Mouse (Mus musculus) brown adipose tissue, adult 24 weeks (tissue): Measurements from ENCODE around the gene Bcap29. TPM values are rescaled to one million over a fixed set of nuclear protein-coding genes. Genes with fewer than 3 reads are reported as not detected.
"Not testable (repeated sequence)": the region's sequence is repeated elsewhere in the genome, so short reads cannot be mapped to it uniquely, and the experiment has no call there.

Experiments used
- H3K27ac ChIP-seq: fragments of 200-500 bp; replicated peaks from 2 replicates; pipeline ENCODE4 v1.5.1; 2012; ENCODE audit warnings: low read depth, mild to moderate bottlenecking, low read length
- H3K4me1 ChIP-seq: fragments of 200-500 bp; 2 replicates; pipeline ENCODE4 v1.6.1; 2012; ENCODE audit warnings: low read length, mixed read lengths; ENCODE audit not compliant: control insufficient read depth, insufficient read depth, insufficient read length
- H3K4me3 ChIP-seq: fragments of 200-500 bp; 2 replicates; pipeline ENCODE4 v1.5.1; 2012; ENCODE audit warnings: low read depth, mild to moderate bottlenecking, low read length, moderate library complexity; ENCODE audit not compliant: insufficient read depth
- polyA plus RNA-seq: library from polyadenylated mRNA; stranded (reverse); fragments of >200 nt; gene quantifications from 2 replicates; pipeline ENCODE4 v1.2.4, GENCODE M21; 2012; ENCODE audit not compliant: missing spikeins, insufficient read depth, insufficient read length

The Bcap29 gene
- polyA plus RNA-seq, 1 experiment = 41.5 TPM

GRCm38 (mm10) chr12:31603586-31603985, 30.9 kb downstream of the Bcap29 start:
- H3K4me3 ChIP-seq = no peak overlapping the region
- H3K27ac ChIP-seq = no peak overlapping the region
- H3K4me1 ChIP-seq = no peaks in the 10 kb centered on the region

- Histone ChIP-seq H3K4me3 (no peak overlapping the region), H3K27ac (no peak overlapping the region), H3K4me1 (no peaks in the 10 kb centered on the region)
Observed at GRCm38 (mm10) chr12:31594296-31594695, 40.2 kb downstream of the Bcap29 start.

GRCm38 (mm10) chr12:31592011-31592410, 42.4 kb downstream of the Bcap29 start:
- H3K27ac ChIP-seq = no peak overlapping the region
- no peak overlapping the region for H3K4me3 ChIP-seq
- H3K4me1 ChIP-seq = no peaks in the 10 kb centered on the region

GRCm38 (mm10) chr12:31583726-31584125, 50.7 kb downstream of the Bcap29 start:
- Histone ChIP-seq H3K4me3 (no peak overlapping the region), H3K4me1 (no peaks in the 10 kb centered on the region), H3K27ac (no peak overlapping the region)

- H3K4me3 ChIP-seq = no peak overlapping the region
- H3K4me1 ChIP-seq = no peaks in the 10 kb centered on the region
- H3K27ac ChIP-seq = no peak overlapping the region
Observed at GRCm38 (mm10) chr12:31582081-31582480, 52.4 kb downstream of the Bcap29 start.

GRCm38 (mm10) chr12:31581319-31581810, 53.1 kb downstream of the Bcap29 start:
- Histone ChIP-seq H3K27ac (no peak overlapping the region), H3K4me3 (no peak overlapping the region), H3K4me1 (no peaks in the 10 kb centered on the region)

- no peak overlapping the region for H3K4me3 ChIP-seq
- no peaks in the 10 kb centered on the region for H3K4me1 ChIP-seq
- no peak overlapping the region for H3K27ac ChIP-seq
Observed at GRCm38 (mm10) chr12:31580634-31581318, 53.7 kb downstream of the Bcap29 start.

GRCm38 (mm10) chr12:31578691-31579476, 55.6 kb downstream of the Bcap29 start:
- Histone ChIP-seq H3K27ac (no peak overlapping the region), H3K4me3 (no peak overlapping the region), H3K4me1 (no peaks in the 10 kb centered on the region)

GRCm38 (mm10) chr12:31574506-31574905, 60.0 kb downstream of the Bcap29 start:
- Histone ChIP-seq H3K4me1 (no peaks in the 10 kb centered on the region), H3K4me3 (no peak overlapping the region), H3K27ac (no peak overlapping the region)

- Histone ChIP-seq H3K27ac (no peak overlapping the region), H3K4me3 (no peak overlapping the region)
Observed at GRCm38 (mm10) chr12:31569784-31570183, 64.7 kb downstream of the Bcap29 start.

GRCm38 (mm10) chr12:31568661-31569060, 65.8 kb downstream of the Bcap29 start:
- Histone ChIP-seq H3K4me1 (no peaks in the 10 kb centered on the region), H3K4me3 (no peak overlapping the region), H3K27ac (no peak overlapping the region)

More at GRCm38 (mm10) chr12:31569784-31570183, 64.7 kb downstream of the Bcap29 start:
- no peaks in the 10 kb centered on the region for H3K4me1 ChIP-seq

GRCm38 (mm10) chr12:31567535-31567934, 66.9 kb downstream of the Bcap29 start:
- H3K27ac ChIP-seq, H3K4me1 ChIP-seq: not testable (repeated sequence)
- H3K4me3 ChIP-seq = peak overlapping the region; percentile 22; the same call in 1 of the 2 replicates

GRCm38 (mm10) chr12:31560712-31561111, 73.7 kb downstream of the Bcap29 start:
- Histone ChIP-seq H3K4me3 (no peak overlapping the region), H3K27ac (no peak overlapping the region), H3K4me1 (peaks cover 3% of the 10 kb centered on the region; the same call in 1 of the 2 replicates)

GRCm38 (mm10) chr12:31560002-31560401, 74.5 kb downstream of the Bcap29 start:
- peak overlapping the region; percentile 42; the same call in 1 of the 2 replicates for H3K4me3 ChIP-seq
- peaks cover 3% of the 10 kb centered on the region; the same call in 1 of the 2 replicates for H3K4me1 ChIP-seq
- no peak overlapping the region for H3K27ac ChIP-seq

- Histone ChIP-seq H3K27ac (no peak overlapping the region), H3K4me3 (no peak overlapping the region), H3K4me1 (peaks cover 1% of the 10 kb centered on the region; the same call in 1 of the 2 replicates)
Observed at GRCm38 (mm10) chr12:31554371-31554770, 80.1 kb downstream of the Bcap29 start.
